ENCODE assay signal across 23 mouse cellular contexts in the genomic region with DNA sequence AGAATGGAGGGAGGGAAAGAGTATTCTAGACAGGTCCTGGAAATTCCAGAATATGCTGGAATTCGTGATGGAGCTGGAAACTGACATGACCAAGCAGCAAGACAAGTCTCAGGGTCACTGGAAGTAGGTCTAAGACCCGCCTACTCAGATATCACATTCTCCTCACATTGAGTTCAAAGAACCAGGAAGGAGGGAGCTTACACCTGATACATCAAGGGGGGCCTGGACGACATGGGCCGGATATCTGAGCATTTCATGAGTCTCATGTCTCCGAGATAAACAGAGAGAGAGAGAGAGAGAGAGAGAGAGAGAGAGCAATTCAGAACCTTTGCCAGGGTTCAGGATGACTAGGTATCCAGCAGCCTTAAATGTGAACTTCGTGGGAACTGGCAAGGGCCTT.
"Had no signal": no experiment of that assay in that cellular context is flagged by ENCODE, and none has a peak within 500 bp of the region (broad histone marks: within the 10 kb centered on the region; RNA-seq: fewer than 3 reads in every experiment).

No protein-coding gene starts in this region.

- H3K27me3 ChIP-seq: limb, embryonic 13.5 days; neural tube, embryonic 12.5 days; neural tube, embryonic 15.5 days had no signal

- H3K9ac ChIP-seq: limb, embryonic 13.5 days; liver, embryonic 12.5 days; liver, embryonic 15.5 days; neural tube, embryonic 12.5 days; neural tube, embryonic 15.5 days had no signal

- H3K4me1 ChIP-seq: liver, embryonic 15.5 days had no signal

- H3K36me3 ChIP-seq: limb, embryonic 13.5 days; liver, embryonic 12.5 days; liver, embryonic 15.5 days; neural tube, embryonic 12.5 days; neural tube, embryonic 15.5 days had no signal

- H3K27ac ChIP-seq: limb, embryonic 13.5 days; liver, embryonic 12.5 days; liver, embryonic 15.5 days; neural tube, embryonic 12.5 days; neural tube, embryonic 15.5 days; stomach, postnatal 0 days had no signal

- DNase-seq: kidney, adult 2 months; kidney, postnatal 10 days; kidney, postnatal 36 days; left cerebral cortex, postnatal 4 days; liver; lung, adult 2 months; lung, postnatal 14 days; lung, postnatal 4 days; midbrain, embryonic 14.5 days; right cerebral cortex, adult 18-20 months; right cerebral cortex, postnatal 14 days; right cerebral cortex, postnatal 4 days; thymus, adult 2 months; thymus, postnatal 14 days; thymus, postnatal 4 days had no signal

- ATAC-seq: intestine, postnatal 0 days; liver, embryonic 12.5 days had no signal

- H3K4me2 ChIP-seq: limb, embryonic 13.5 days; liver, embryonic 12.5 days; liver, embryonic 15.5 days; midbrain, embryonic 11.5 days; neural tube, embryonic 12.5 days; neural tube, embryonic 15.5 days had no signal

- H3K4me3 ChIP-seq: limb, embryonic 13.5 days; liver, embryonic 12.5 days; liver, embryonic 15.5 days; neural tube, embryonic 12.5 days; neural tube, embryonic 15.5 days had no signal

- H3K9me3 ChIP-seq: limb, embryonic 13.5 days; liver, embryonic 12.5 days; liver, embryonic 15.5 days; neural tube, embryonic 15.5 days had no signal
